Mouse (Mus musculus): ENCODE results near the gene Adipor2. TPM values are rescaled to one million over a fixed set of nuclear protein-coding genes. Genes with fewer than 3 reads are reported as not detected.
A peak's percentile ranks its signal among the peaks of the same experiment; 100 is the strongest.

Adipor2 gene
- polyA plus RNA-seq, 1 experiment from 2014 or later: 15.4 TPM

- no peaks in the 10 kb centered on the region for H3K9me3 ChIP-seq (replicated peaks; ENCODE audit: control insufficient read depth, low read length)
- H3K9ac ChIP-seq (replicated peaks; ENCODE audit: low read length): no peak overlapping the region
- peak; percentile 61 for DNase-seq (ENCODE audit: low spot score)
- H3K4me1 ChIP-seq (ENCODE audit: control insufficient read depth, insufficient read depth, low read length): no peaks in the 10 kb centered on the region
- no peak overlapping the region for H3K4me3 ChIP-seq (ENCODE audit: low read depth, low read length)
- no peaks in the 10 kb centered on the region; the same call in 1 of the 2 replicates for H3K36me3 ChIP-seq (replicated peaks; ENCODE audit: control insufficient read depth, insufficient read depth, low read depth, low read length)
- H3K27ac ChIP-seq (replicated peaks; ENCODE audit: low read depth, low read length): no peak overlapping the region
- no peak; the same call in 1 of the 2 replicates for ATAC-seq (replicated peaks; ENCODE audit: insufficient number of reproducible peaks, low FRiP score, low TSS enrichment, low read depth)
- no peaks in the 10 kb centered on the region for H3K27me3 ChIP-seq (ENCODE audit: control insufficient read depth, insufficient read depth, low read length)
- 57% methylated on average over 2 of the region's 2 CpGs for WGBS
- H3K4me2 ChIP-seq (ENCODE audit: low read depth, low read length): no peak overlapping the region
Measured at GRCm38 (mm10) chr6:119430508-119430907, 13.0 kb upstream of the Adipor2 start.

- no peaks in the 10 kb centered on the region for H3K4me1 ChIP-seq (ENCODE audit: control insufficient read depth, insufficient read depth, low read length)
- no peak overlapping the region for H3K9ac ChIP-seq (replicated peaks; ENCODE audit: low read length)
- no peaks in the 10 kb centered on the region for H3K27me3 ChIP-seq (ENCODE audit: control insufficient read depth, insufficient read depth, low read length)
- H3K4me2 ChIP-seq (ENCODE audit: low read depth, low read length): no peak overlapping the region
- no peak for DNase-seq (ENCODE audit: low spot score)
- no peaks in the 10 kb centered on the region for H3K9me3 ChIP-seq (replicated peaks; ENCODE audit: control insufficient read depth, low read length)
- 96% methylated on average over 13 of the region's 13 CpGs for WGBS
- no peak overlapping the region for H3K27ac ChIP-seq (replicated peaks; ENCODE audit: low read depth, low read length)
- no peak for ATAC-seq (replicated peaks; ENCODE audit: insufficient number of reproducible peaks, low FRiP score, low TSS enrichment, low read depth)
- no peaks in the 10 kb centered on the region; the same call in 1 of the 2 replicates for H3K36me3 ChIP-seq (replicated peaks; ENCODE audit: control insufficient read depth, insufficient read depth, low read depth, low read length)
- no peak overlapping the region for H3K4me3 ChIP-seq (ENCODE audit: low read depth, low read length)
Measured at GRCm38 (mm10) chr6:119429311-119429710, 11.8 kb upstream of the Adipor2 start.

DNA sequence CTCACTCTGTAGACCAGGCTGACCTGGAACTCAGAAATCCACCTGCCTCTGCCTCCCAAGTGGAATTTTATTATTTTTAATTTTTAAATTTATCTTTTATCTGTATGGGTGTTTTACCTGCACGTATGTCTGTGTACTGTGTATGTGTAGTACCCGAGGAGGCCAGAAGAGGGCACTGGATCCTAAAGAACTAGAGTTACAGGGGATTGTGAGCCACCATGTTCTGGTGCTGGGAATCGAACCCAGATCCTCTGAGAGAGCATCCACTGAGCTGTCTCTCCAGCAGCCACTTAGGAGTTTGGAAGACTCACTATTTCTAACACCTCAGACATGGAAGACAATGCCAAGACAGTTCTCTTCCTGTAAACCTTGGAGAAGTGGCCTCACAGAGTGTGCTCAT, 11.1 kb upstream of the Adipor2 start:
- Histone ChIP-seq H3K4me3 (ENCODE audit: low read depth, low read length) (no peak overlapping the region), H3K27me3 (ENCODE audit: control insufficient read depth, insufficient read depth, low read length) (no peaks in the 10 kb centered on the region), H3K36me3 (replicated peaks; ENCODE audit: control insufficient read depth, insufficient read depth, low read depth, low read length) (no peaks in the 10 kb centered on the region; the same call in 1 of the 2 replicates), H3K4me2 (ENCODE audit: low read depth, low read length) (no peak overlapping the region), H3K27ac (replicated peaks; ENCODE audit: low read depth, low read length) (no peak overlapping the region), H3K4me1 (ENCODE audit: control insufficient read depth, insufficient read depth, low read length) (no peaks in the 10 kb centered on the region), H3K9ac (replicated peaks; ENCODE audit: low read length) (no peak overlapping the region), H3K9me3 (replicated peaks; ENCODE audit: control insufficient read depth, low read length) (no peaks in the 10 kb centered on the region)
- ATAC-seq (replicated peaks; ENCODE audit: insufficient number of reproducible peaks, low FRiP score, low TSS enrichment, low read depth) (no peak), DNase-seq (ENCODE audit: low spot score) (no peak)
- WGBS: 83% methylated on average over 3 of the region's 3 CpGs

- no peak overlapping the region for H3K4me3 ChIP-seq (ENCODE audit: low read depth, low read length)
- no peak for DNase-seq (ENCODE audit: low spot score)
- H3K27me3 ChIP-seq (ENCODE audit: control insufficient read depth, insufficient read depth, low read length): no peaks in the 10 kb centered on the region
- H3K4me1 ChIP-seq (ENCODE audit: control insufficient read depth, insufficient read depth, low read length): no peaks in the 10 kb centered on the region
- no peak overlapping the region for H3K27ac ChIP-seq (replicated peaks; ENCODE audit: low read depth, low read length)
- WGBS: 80% methylated on average over 4 of the region's 4 CpGs
- H3K9me3 ChIP-seq (replicated peaks; ENCODE audit: control insufficient read depth, low read length): no peaks in the 10 kb centered on the region
- no peak for ATAC-seq (replicated peaks; ENCODE audit: insufficient number of reproducible peaks, low FRiP score, low TSS enrichment, low read depth)
- H3K4me2 ChIP-seq (ENCODE audit: low read depth, low read length): no peak overlapping the region
- H3K9ac ChIP-seq (replicated peaks; ENCODE audit: low read length): no peak overlapping the region
- H3K36me3 ChIP-seq (replicated peaks; ENCODE audit: control insufficient read depth, insufficient read depth, low read depth, low read length): no peaks in the 10 kb centered on the region
Measured at GRCm38 (mm10) chr6:119421001-119421400, 3.5 kb upstream of the Adipor2 start.

DNA sequence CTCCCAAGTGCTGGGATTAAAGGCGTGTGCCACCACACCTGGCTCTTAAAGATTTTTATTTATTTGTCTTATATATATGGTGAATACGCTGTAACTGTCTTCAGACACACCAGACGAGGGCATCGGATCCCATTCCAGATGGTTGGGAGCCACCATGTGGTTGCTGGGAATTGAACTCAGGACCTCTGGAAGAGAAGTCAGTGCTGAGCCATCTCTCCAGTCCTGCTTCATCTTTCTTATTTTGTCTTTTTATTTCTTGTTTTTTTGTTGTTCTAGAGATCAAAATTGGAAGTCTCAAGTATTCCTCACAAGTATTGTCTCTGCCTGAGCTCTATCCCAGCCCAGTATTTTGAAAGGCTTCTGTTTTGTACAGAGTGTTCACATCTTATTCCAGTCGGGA, 2.9 kb upstream of the Adipor2 start:
- H3K4me3 ChIP-seq (ENCODE audit: low read depth, low read length): no peak overlapping the region
- H3K4me2 ChIP-seq (ENCODE audit: low read depth, low read length): no peak overlapping the region
- DNase-seq (ENCODE audit: low spot score) (no peak), ATAC-seq (replicated peaks; ENCODE audit: insufficient number of reproducible peaks, low FRiP score, low TSS enrichment, low read depth) (no peak)
- H3K9ac ChIP-seq (replicated peaks; ENCODE audit: low read length): no peak overlapping the region
- H3K9me3 ChIP-seq (replicated peaks; ENCODE audit: control insufficient read depth, low read length): no peaks in the 10 kb centered on the region
- H3K27ac ChIP-seq (replicated peaks; ENCODE audit: low read depth, low read length): no peak overlapping the region
- H3K36me3 ChIP-seq (replicated peaks; ENCODE audit: control insufficient read depth, insufficient read depth, low read depth, low read length): no peaks in the 10 kb centered on the region
- H3K27me3 ChIP-seq (ENCODE audit: control insufficient read depth, insufficient read depth, low read length): no peaks in the 10 kb centered on the region
- 90% methylated on average over 5 of the region's 5 CpGs for WGBS
- no peaks in the 10 kb centered on the region for H3K4me1 ChIP-seq (ENCODE audit: control insufficient read depth, insufficient read depth, low read length)

GRCm38 (mm10) chr6:119419412-119419811, 1.9 kb upstream of the Adipor2 start:
- no peak for ATAC-seq (replicated peaks; ENCODE audit: insufficient number of reproducible peaks, low FRiP score, low TSS enrichment, low read depth)
- no peaks in the 10 kb centered on the region for H3K4me1 ChIP-seq (ENCODE audit: control insufficient read depth, insufficient read depth, low read length)
- no peak overlapping the region for H3K4me3 ChIP-seq (ENCODE audit: low read depth, low read length)
- H3K9me3 ChIP-seq (replicated peaks; ENCODE audit: control insufficient read depth, low read length): no peaks in the 10 kb centered on the region
- DNase-seq (ENCODE audit: low spot score): no peak
- WGBS: 40% methylated on average over 7 of the region's 7 CpGs
- no peaks in the 10 kb centered on the region for H3K36me3 ChIP-seq (replicated peaks; ENCODE audit: control insufficient read depth, insufficient read depth, low read depth, low read length)
- H3K9ac ChIP-seq (replicated peaks; ENCODE audit: low read length): no peak overlapping the region
- no peak overlapping the region for H3K27ac ChIP-seq (replicated peaks; ENCODE audit: low read depth, low read length)
- no peaks in the 10 kb centered on the region for H3K27me3 ChIP-seq (ENCODE audit: control insufficient read depth, insufficient read depth, low read length)
- no peak overlapping the region for H3K4me2 ChIP-seq (ENCODE audit: low read depth, low read length)

DNA sequence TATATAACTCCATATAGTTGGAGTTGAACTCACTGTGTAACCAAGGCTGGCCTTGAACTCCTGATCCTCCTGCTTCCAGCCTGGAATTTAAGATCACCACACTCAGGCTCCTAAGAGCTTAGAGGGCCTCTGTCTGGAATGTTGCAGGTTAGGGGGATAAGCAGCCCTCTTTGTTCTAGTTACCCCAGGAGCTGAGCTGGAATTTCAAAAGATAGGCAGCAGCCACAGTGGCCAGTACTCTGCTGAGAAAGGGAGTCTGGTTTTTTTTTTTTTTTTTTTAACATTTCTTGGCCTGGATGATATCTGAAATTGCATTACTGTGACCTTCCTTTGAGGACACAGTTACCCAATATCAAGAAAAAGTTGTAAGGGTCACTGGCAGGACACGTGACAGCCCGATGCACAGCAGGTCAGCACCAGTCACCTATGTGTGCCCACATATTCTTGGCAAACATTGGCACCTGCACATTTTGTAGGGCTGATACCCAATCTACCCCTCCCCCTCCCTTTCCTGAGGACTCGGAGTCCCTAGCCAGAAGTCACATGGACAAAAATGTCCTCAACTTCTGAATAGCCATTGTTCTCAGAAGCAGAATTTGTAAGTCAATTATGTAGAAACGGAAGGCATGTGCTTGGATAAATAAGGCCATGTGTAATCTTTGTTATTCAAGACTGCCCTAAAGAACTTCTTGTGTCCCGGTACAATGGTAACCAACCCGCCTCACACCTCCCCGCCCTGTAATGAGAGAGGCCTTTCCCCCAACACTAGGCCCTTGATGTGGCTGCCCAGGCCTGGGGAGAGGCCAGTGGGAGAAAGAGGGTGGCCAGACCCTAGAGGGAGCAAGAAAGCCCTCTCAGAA, 1.1 kb upstream of the Adipor2 start:
- no peaks in the 10 kb centered on the region for H3K4me1 ChIP-seq (ENCODE audit: control insufficient read depth, insufficient read depth, low read length)
- H3K4me2 ChIP-seq (ENCODE audit: low read depth, low read length): no peak overlapping the region
- no peaks in the 10 kb centered on the region for H3K36me3 ChIP-seq (replicated peaks; ENCODE audit: control insufficient read depth, insufficient read depth, low read depth, low read length)
- no peaks in the 10 kb centered on the region for H3K27me3 ChIP-seq (ENCODE audit: control insufficient read depth, insufficient read depth, low read length)
- ATAC-seq (replicated peaks; ENCODE audit: insufficient number of reproducible peaks, low FRiP score, low TSS enrichment, low read depth): peak; percentile 71; the same call in 1 of the 2 replicates
- no peak overlapping the region for H3K4me3 ChIP-seq (ENCODE audit: low read depth, low read length)
- 22% methylated on average over 7 of the region's 7 CpGs for WGBS
- H3K9ac ChIP-seq (replicated peaks; ENCODE audit: low read length): no peak overlapping the region
- no peak overlapping the region for H3K27ac ChIP-seq (replicated peaks; ENCODE audit: low read depth, low read length)
- no peaks in the 10 kb centered on the region for H3K9me3 ChIP-seq (replicated peaks; ENCODE audit: control insufficient read depth, low read length)
- DNase-seq (ENCODE audit: low spot score): peak; percentile 40

- H3K9me3 ChIP-seq (replicated peaks; ENCODE audit: control insufficient read depth, low read length): no peaks in the 10 kb centered on the region
- no peaks in the 10 kb centered on the region for H3K4me1 ChIP-seq (ENCODE audit: control insufficient read depth, insufficient read depth, low read length)
- H3K27ac ChIP-seq (replicated peaks; ENCODE audit: low read depth, low read length): no peak overlapping the region
- 60% methylated on average over 7 of the region's 7 CpGs for WGBS
- ATAC-seq (replicated peaks; ENCODE audit: insufficient number of reproducible peaks, low FRiP score, low TSS enrichment, low read depth) (no peak), DNase-seq (ENCODE audit: low spot score) (no peak)
- no peaks in the 10 kb centered on the region for H3K36me3 ChIP-seq (replicated peaks; ENCODE audit: control insufficient read depth, insufficient read depth, low read depth, low read length)
- H3K4me2 ChIP-seq (ENCODE audit: low read depth, low read length): no peak overlapping the region
- no peaks in the 10 kb centered on the region for H3K27me3 ChIP-seq (ENCODE audit: control insufficient read depth, insufficient read depth, low read length)
- no peak overlapping the region for H3K4me3 ChIP-seq (ENCODE audit: low read depth, low read length)
- H3K9ac ChIP-seq (replicated peaks; ENCODE audit: low read length): no peak overlapping the region
Measured at GRCm38 (mm10) chr6:119417821-119418220, 317 bp upstream of the Adipor2 start.
